Mouse (Mus musculus): ENCODE data around the gene Cdc42ep3. TPM values are rescaled to one million over a fixed set of nuclear protein-coding genes. Genes with fewer than 3 reads are reported as not detected.

Gene Cdc42ep3
- polyA plus RNA-seq, 1 experiment from 2014 or later = 49.1 TPM

- WGBS = 56% methylated on average over 3 of the region's 3 CpGs
- no peak for ATAC-seq (ENCODE audit: low FRiP score)
- Histone ChIP-seq H3K9ac (no peak overlapping the region), H3K4me3 (no peak overlapping the region), H3K27ac (no peak overlapping the region), H3K9me3 (replicated peaks) (no peaks in the 10 kb centered on the region), H3K27me3 (no peaks in the 10 kb centered on the region), H3K36me3 (peaks cover 2% of the 10 kb centered on the region; the same call in 1 of the 2 replicates), H3K4me2 (replicated peaks) (no peak overlapping the region), H3K4me1 (no peaks in the 10 kb centered on the region)
Measured at GRCm38 (mm10) chr17:79342639-79343333, 12.1 kb downstream of the Cdc42ep3 start.

- Histone ChIP-seq H3K27me3 (no peaks in the 10 kb centered on the region), H3K27ac (no peak overlapping the region), H3K9ac (no peak overlapping the region), H3K36me3 (peaks cover 2% of the 10 kb centered on the region; the same call in 1 of the 2 replicates), H3K4me3 (no peak overlapping the region), H3K4me1 (no peaks in the 10 kb centered on the region), H3K4me2 (replicated peaks) (no peak overlapping the region), H3K9me3 (replicated peaks) (no peaks in the 10 kb centered on the region)
- 81% methylated on average over 7 of the region's 7 CpGs for WGBS
- no peak for ATAC-seq (ENCODE audit: low FRiP score)
Measured at GRCm38 (mm10) chr17:79341946-79342470, 12.9 kb downstream of the Cdc42ep3 start.

GRCm38 (mm10) chr17:79337494-79337893, 17.4 kb downstream of the Cdc42ep3 start:
- ATAC-seq (ENCODE audit: low FRiP score) = no peak
- no peak overlapping the region for H3K9ac ChIP-seq
- H3K36me3 ChIP-seq = peaks cover 8% of the 10 kb centered on the region; the same call in 1 of the 2 replicates
- no peak overlapping the region for H3K4me3 ChIP-seq
- H3K4me1 ChIP-seq = no peaks in the 10 kb centered on the region
- H3K9me3 ChIP-seq (replicated peaks) = no peaks in the 10 kb centered on the region
- WGBS = 81% methylated on average over 3 of the region's 3 CpGs
- H3K27me3 ChIP-seq = no peaks in the 10 kb centered on the region
- H3K4me2 ChIP-seq (replicated peaks) = no peak overlapping the region
- H3K27ac ChIP-seq = no peak overlapping the region

- Histone ChIP-seq H3K4me1 (no peaks in the 10 kb centered on the region), H3K27me3 (no peaks in the 10 kb centered on the region), H3K9ac (no peak overlapping the region), H3K27ac (no peak overlapping the region), H3K36me3 (peaks cover 5% of the 10 kb centered on the region; the same call in 1 of the 2 replicates), H3K4me3 (no peak overlapping the region), H3K9me3 (replicated peaks) (no peaks in the 10 kb centered on the region), H3K4me2 (replicated peaks) (no peak overlapping the region)
- no peak for ATAC-seq (ENCODE audit: low FRiP score)
- 86% methylated on average over 11 of the region's 11 CpGs for WGBS
Measured at GRCm38 (mm10) chr17:79334701-79335100, 20.2 kb downstream of the Cdc42ep3 start.

GRCm38 (mm10) chr17:79333650-79334049, 21.2 kb downstream of the Cdc42ep3 start:
- no peak for ATAC-seq (ENCODE audit: low FRiP score)
- Histone ChIP-seq H3K9me3 (replicated peaks) (no peaks in the 10 kb centered on the region), H3K9ac (no peak overlapping the region), H3K27ac (no peak overlapping the region), H3K36me3 (peaks cover 5% of the 10 kb centered on the region; the same call in 1 of the 2 replicates), H3K4me1 (no peaks in the 10 kb centered on the region), H3K27me3 (no peaks in the 10 kb centered on the region), H3K4me2 (replicated peaks) (no peak overlapping the region), H3K4me3 (no peak overlapping the region)
- WGBS = 84% methylated on average over 9 of the region's 9 CpGs

- no peak for ATAC-seq (ENCODE audit: low FRiP score)
- H3K4me2 ChIP-seq (replicated peaks) = no peak overlapping the region
- H3K4me3 ChIP-seq = no peak overlapping the region
- WGBS = 84% methylated on average over 3 of the region's 3 CpGs
- peaks cover 5% of the 10 kb centered on the region; the same call in 1 of the 2 replicates for H3K36me3 ChIP-seq
- no peak overlapping the region for H3K27ac ChIP-seq
- H3K9ac ChIP-seq = no peak overlapping the region
- H3K4me1 ChIP-seq = no peaks in the 10 kb centered on the region
- no peaks in the 10 kb centered on the region for H3K9me3 ChIP-seq (replicated peaks)
- H3K27me3 ChIP-seq = no peaks in the 10 kb centered on the region
Measured at GRCm38 (mm10) chr17:79332864-79333263, 22.0 kb downstream of the Cdc42ep3 start.

GRCm38 (mm10) chr17:79330397-79330796, 24.5 kb downstream of the Cdc42ep3 start:
- peaks cover 5% of the 10 kb centered on the region; the same call in 1 of the 2 replicates for H3K36me3 ChIP-seq
- no peak overlapping the region for H3K9ac ChIP-seq
- no peak overlapping the region for H3K27ac ChIP-seq
- WGBS = 97% methylated on average over 2 of the region's 2 CpGs
- no peak overlapping the region for H3K4me2 ChIP-seq (replicated peaks)
- no peak overlapping the region for H3K4me3 ChIP-seq
- no peak for ATAC-seq (ENCODE audit: low FRiP score)
- no peaks in the 10 kb centered on the region for H3K27me3 ChIP-seq
- peaks cover 4% of the 10 kb centered on the region; the same call in 1 of the 2 replicates for H3K4me1 ChIP-seq
- no peaks in the 10 kb centered on the region for H3K9me3 ChIP-seq (replicated peaks)

- peak; percentile 56 for ATAC-seq (ENCODE audit: low FRiP score)
- Histone ChIP-seq H3K9me3 (replicated peaks) (no peaks in the 10 kb centered on the region), H3K27ac (no peak overlapping the region), H3K4me3 (no peak overlapping the region), H3K9ac (no peak overlapping the region), H3K36me3 (no peaks in the 10 kb centered on the region), H3K27me3 (no peaks in the 10 kb centered on the region), H3K4me2 (replicated peaks) (no peak overlapping the region), H3K4me1 (peaks cover 4% of the 10 kb centered on the region; the same call in 1 of the 2 replicates)
- 63% methylated on average over 4 of the region's 4 CpGs for WGBS
Measured at GRCm38 (mm10) chr17:79326868-79327376, 28.0 kb downstream of the Cdc42ep3 start.

GRCm38 (mm10) chr17:79317085-79317751, 37.7 kb downstream of the Cdc42ep3 start:
- H3K9me3 ChIP-seq (replicated peaks) = no peaks in the 10 kb centered on the region
- no peak overlapping the region for H3K4me3 ChIP-seq
- H3K36me3 ChIP-seq = no peaks in the 10 kb centered on the region
- H3K4me2 ChIP-seq (replicated peaks) = no peak overlapping the region
- H3K27me3 ChIP-seq = no peaks in the 10 kb centered on the region
- H3K9ac ChIP-seq = no peak overlapping the region
- H3K4me1 ChIP-seq = no peaks in the 10 kb centered on the region; the same call in 1 of the 2 replicates
- ATAC-seq (ENCODE audit: low FRiP score) = no peak
- 67% methylated on average over 12 of the region's 12 CpGs for WGBS
- H3K27ac ChIP-seq = no peak overlapping the region

GRCm38 (mm10) chr17:79315415-79316094, 39.3 kb downstream of the Cdc42ep3 start:
- H3K9ac ChIP-seq = no peak overlapping the region
- 81% methylated on average over 4 of the region's 4 CpGs for WGBS
- H3K27ac ChIP-seq = no peak overlapping the region
- H3K4me2 ChIP-seq (replicated peaks) = no peak overlapping the region
- H3K4me3 ChIP-seq = no peak overlapping the region
- no peaks in the 10 kb centered on the region; the same call in 1 of the 2 replicates for H3K4me1 ChIP-seq
- no peaks in the 10 kb centered on the region for H3K9me3 ChIP-seq (replicated peaks)
- H3K27me3 ChIP-seq = no peaks in the 10 kb centered on the region
- no peaks in the 10 kb centered on the region for H3K36me3 ChIP-seq
- no peak for ATAC-seq (ENCODE audit: low FRiP score)

GRCm38 (mm10) chr17:79310465-79310864, 44.4 kb downstream of the Cdc42ep3 start:
- H3K36me3 ChIP-seq = no peaks in the 10 kb centered on the region
- no peak overlapping the region for H3K4me2 ChIP-seq (replicated peaks)
- no peaks in the 10 kb centered on the region for H3K9me3 ChIP-seq (replicated peaks)
- H3K4me1 ChIP-seq = no peaks in the 10 kb centered on the region
- WGBS = 95% methylated on average over 1 of the region's 1 CpGs
- no peak overlapping the region for H3K9ac ChIP-seq
- no peak overlapping the region for H3K4me3 ChIP-seq
- H3K27ac ChIP-seq = no peak overlapping the region
- ATAC-seq (ENCODE audit: low FRiP score) = no peak
- no peaks in the 10 kb centered on the region for H3K27me3 ChIP-seq

GRCm38 (mm10) chr17:79309506-79309905, 45.4 kb downstream of the Cdc42ep3 start:
- Histone ChIP-seq H3K4me1 (no peaks in the 10 kb centered on the region), H3K9me3 (replicated peaks) (no peaks in the 10 kb centered on the region), H3K9ac (no peak overlapping the region), H3K36me3 (no peaks in the 10 kb centered on the region), H3K4me3 (no peak overlapping the region), H3K4me2 (replicated peaks) (no peak overlapping the region), H3K27me3 (no peaks in the 10 kb centered on the region), H3K27ac (no peak overlapping the region)
- WGBS = 98% methylated on average over 1 of the region's 1 CpGs
- no peak for ATAC-seq (ENCODE audit: low FRiP score)
